Mouse (Mus musculus) megakaryocyte-erythroid progenitor cell, adult 5 weeks (primary cell): ENCODE measurements around the gene BC053393. TPM values are rescaled to one million over a fixed set of nuclear protein-coding genes. Genes with fewer than 3 reads are reported as not detected.

ENCODE experiments used
- polyA plus RNA-seq: library from polyadenylated mRNA; stranded (reverse); fragments of >175 nt; gene quantifications from 2 replicates; pipeline ENCODE4 v1.2.3, GENCODE M21; 2012

Gene BC053393
- not detected in 2 replicates for polyA plus RNA-seq

DNA sequence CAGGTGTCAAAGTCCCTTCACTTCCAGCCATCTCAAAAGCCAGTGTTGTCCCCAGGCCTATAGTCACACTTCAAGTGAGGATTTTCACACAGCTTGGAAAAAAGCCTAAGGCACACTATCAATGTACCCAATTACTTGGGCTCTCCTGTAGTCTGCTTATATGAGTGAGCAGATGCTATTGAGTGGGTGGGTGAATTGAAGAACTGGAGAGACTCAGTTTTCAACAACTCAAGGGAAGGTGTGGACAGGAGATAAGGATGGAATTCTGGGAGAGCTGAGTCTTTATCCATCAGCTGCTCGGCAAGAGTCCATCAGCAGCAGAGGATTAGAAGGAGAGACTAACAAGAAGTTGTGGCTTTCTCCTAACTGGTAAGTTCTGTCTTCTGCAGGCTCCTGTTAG, at the start of gene BC053393:
Gene BC053393 (plus strand): TSS at position 210 of the 400 bp plus-strand sequence.

DNA sequence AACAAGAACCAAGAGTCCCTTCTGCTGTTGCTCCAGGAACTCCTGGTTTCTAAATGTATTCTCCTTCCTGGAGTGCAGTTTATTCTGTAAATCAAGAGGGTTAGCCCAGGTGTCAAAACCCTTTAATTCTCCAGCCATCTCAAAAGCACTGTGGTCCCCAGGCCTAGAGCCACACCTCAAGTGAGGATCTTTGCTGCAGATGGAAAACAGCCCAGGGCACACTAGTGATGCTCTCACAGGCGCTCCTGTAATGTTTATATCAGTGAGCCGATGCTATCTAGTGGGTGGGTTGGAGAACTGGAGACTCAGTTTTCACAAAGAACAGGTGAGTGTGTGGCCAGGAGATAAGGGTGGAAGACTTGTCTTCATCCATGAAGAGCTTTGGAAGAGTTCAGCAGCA, 47.4 kb upstream of the BC053393 start, which contains the start of gene Gm12169:
Gene Gm12169 (plus strand): TSS at position 301 of the 400 bp plus-strand sequence.

DNA sequence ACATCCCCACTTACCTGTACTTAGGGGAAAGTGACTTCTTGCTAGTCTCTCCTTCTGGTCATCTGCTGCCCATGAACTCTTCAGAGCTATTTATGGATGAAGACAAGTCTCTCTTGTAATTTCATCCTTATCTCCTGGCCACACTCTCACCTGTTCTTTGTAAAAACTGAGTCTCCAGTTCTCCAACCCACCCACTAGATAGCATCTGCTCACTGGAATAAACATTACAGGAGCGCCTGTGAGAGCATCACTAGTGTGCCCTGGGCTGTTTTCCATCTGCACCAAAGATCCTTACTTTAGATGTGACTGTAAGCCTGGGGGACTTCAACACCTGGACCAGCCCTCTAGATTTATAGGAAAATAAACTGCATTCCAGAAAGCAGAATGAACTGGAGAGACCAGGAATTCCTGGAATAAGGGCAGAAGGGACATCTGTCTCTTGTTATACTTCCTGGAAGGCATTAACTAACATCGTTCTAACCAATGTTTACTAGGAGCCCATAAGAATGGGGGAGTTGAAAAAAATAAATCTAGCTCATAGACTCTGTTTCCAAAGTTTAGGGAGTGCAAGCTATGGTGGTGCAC, 58.0 kb downstream of the BC053393 start, which contains the start of gene Dppa1:
Gene Dppa1 (minus strand): TSS at position 51 of the 585 bp plus-strand sequence.

Other genes with a start within 250 kb of the BC053393 start
- gene Itk, start 182.0 kb upstream of the BC053393 start, polyA plus RNA-seq: 0.31 and 0.50 TPM in 2 replicates
- gene Fam71b, start 175.0 kb upstream of the BC053393 start, polyA plus RNA-seq: 0.08 and 0.09 TPM in 2 replicates
- 96.9 and 110 TPM in 2 replicates for gene Med7, start 134.6 kb upstream of the BC053393 start, polyA plus RNA-seq
- gene Havcr2, start 116.6 kb upstream of the BC053393 start, polyA plus RNA-seq: 0.12 and 0.13 TPM in 2 replicates
- not detected in 2 replicates for gene Gm12169, start 47.3 kb upstream of the BC053393 start, polyA plus RNA-seq
- not detected in 2 replicates for gene Dppa1, start 57.7 kb downstream of the BC053393 start, polyA plus RNA-seq
- not detected in 2 replicates for gene Timd2, start 135.5 kb downstream of the BC053393 start, polyA plus RNA-seq
- gene Havcr1, start 163.5 kb downstream of the BC053393 start, polyA plus RNA-seq: not detected in 2 replicates
- gene Timd4, start 239.3 kb downstream of the BC053393 start, polyA plus RNA-seq: not detected in 2 replicates